Comparison of ENCODE assay signal across 1 mouse cellular context in genomic region chr11:24077795-24078705, GRCm38 (mm10).
A peak's percentile ranks its signal among the peaks of the same experiment; 100 is the strongest.
TF ChIP-seq lines count a peak whose summit lies in the region.

TSS of gene Bcl11a (plus strand) at chr11:24078056.

TF ChIP-seq in MEL, 35 proteins besides CTCF, POLR2A, EP300 and RAD21 (continued from another document):
- peak; percentile 59 for TF ChIP-seq ETS1 (IDR thresholded peaks at IDR 0.05; ENCODE audit: low read depth, low read length)
- 0 out of 2 replicates have a peak, but pooled peaks have one; percentile 34 for TF ChIP-seq NRF1 (IDR thresholded peaks at IDR 0.05; ENCODE audit: insufficient read depth, low read depth, low read length, poor library complexity, severe bottlenecking)
- TF ChIP-seq ZMIZ1 (IDR thresholded peaks at IDR 0.05; ENCODE audit: low read depth, low read length): no peak
- peak; percentile 73 for TF ChIP-seq NELFE (IDR thresholded peaks at IDR 0.05; ENCODE audit: low read depth, low read length)
- TF ChIP-seq SMC3 (IDR thresholded peaks at IDR 0.05; ENCODE audit: low read depth, low read length): no peak
- TF ChIP-seq HCFC1 (IDR thresholded peaks at IDR 0.05; ENCODE audit: low read depth, low read length): peak; percentile 60; the same call in 1 of the 2 replicates
- TF ChIP-seq MYC (IDR thresholded peaks at IDR 0.05; ENCODE audit: low read depth, low read length): 0 out of 2 replicates have a peak, but pooled peaks have one; percentile 36
- no peak for TF ChIP-seq ELF1 (IDR thresholded peaks at IDR 0.05; ENCODE audit: low read depth, low read length)
- TF ChIP-seq TBP (IDR thresholded peaks at IDR 0.05; ENCODE audit: low read depth, low read length): peak; percentile 93
- TF ChIP-seq CHD2 (IDR thresholded peaks at IDR 0.05; ENCODE audit: low read length): no peak
